Mouse (Mus musculus): ENCODE measurements around the gene Gm14743.
"Not testable (repeated sequence)": the region's sequence is repeated elsewhere in the genome, so short reads cannot be mapped to it uniquely, and the experiment has no call there.

Gene Gm14743

DNA sequence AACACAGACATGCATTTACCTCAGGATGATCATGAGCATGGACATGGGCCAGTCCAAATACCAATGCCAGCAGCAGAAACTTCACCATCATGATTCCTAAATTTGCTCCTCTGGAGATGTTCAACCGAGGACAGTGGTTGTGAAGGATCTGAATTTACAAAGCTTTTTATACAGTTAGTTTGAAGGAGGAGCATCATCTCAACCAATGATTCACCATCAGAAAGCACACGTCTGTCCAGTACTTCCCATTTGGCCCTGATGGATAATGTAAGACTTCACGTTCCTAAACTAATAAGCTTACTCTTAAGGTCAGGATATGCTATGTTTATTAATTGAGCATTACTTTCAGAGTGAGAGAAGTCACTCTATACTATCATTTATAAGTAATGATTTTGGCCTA is at the start of gene Gm14743:
Gene Gm14743, minus strand, starts transcription at position 101 of the 400 bp plus-strand sequence.
- DNase-seq (ENCODE audit: low read depth): not testable (repeated sequence)

DNA sequence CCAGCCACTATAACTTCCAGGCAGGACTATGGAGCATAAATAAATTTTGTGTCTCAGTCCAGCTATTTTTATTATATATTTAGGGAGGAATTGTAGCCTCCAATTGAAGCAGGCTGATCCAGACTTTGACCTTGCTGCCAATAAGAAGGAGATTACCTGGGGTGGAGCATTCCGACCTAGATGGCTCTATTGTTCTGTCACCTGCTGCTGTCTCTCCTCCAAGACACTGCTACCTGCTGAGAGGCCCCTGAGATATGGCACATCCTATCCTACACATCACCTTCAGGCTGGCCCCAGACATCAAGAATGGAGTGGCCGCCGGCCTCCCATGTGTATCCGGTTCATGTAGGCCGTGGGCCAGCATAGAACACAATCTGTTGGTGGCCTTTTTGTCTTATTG is 42.9 kb downstream of the Gm14743 start:
- no peak for DNase-seq (ENCODE audit: low read depth)

DNA sequence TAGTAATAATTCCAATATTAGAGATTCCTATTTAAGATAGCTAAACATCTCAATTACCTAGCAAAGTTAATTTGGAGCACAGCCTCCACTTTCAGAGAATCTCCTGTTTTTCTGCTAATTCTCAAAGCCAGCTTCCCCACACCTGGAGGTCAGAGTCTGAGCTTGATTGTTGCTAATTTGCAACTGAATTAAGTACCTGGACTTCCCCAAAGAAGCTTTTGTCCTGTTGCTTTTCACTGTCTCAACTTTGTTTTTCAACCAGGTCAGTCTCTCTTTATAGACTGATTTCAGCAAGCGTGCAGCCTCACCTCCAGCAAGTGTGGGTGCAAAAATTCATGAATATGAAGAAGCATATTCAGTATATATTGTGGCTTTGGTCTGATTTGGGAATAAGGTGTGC is 43.5 kb downstream of the Gm14743 start:
- not testable (repeated sequence) for DNase-seq (ENCODE audit: low read depth)

All from induced T-regulatory cell, adult 2 months (primary cell).